Mouse (Mus musculus) liver, embryonic 15.5 days (tissue): ENCODE results near the gene Hspa1a. TPM values are rescaled to one million over a fixed set of nuclear protein-coding genes. Genes with fewer than 3 reads are reported as not detected.
A peak's percentile ranks its signal among the peaks of the same experiment; 100 is the strongest.
"Not testable (repeated sequence)": the region's sequence is repeated elsewhere in the genome, so short reads cannot be mapped to it uniquely, and the experiment has no call there.

ENCODE experiments used
- ATAC-seq: fragments of 200-750 bp; cut with Nextera tagmentation; 2 replicates; pipeline ENCODE4 v1.8.0; 2017; ENCODE audit warnings: moderate number of reproducible peaks, mild to moderate bottlenecking, moderate library complexity; ENCODE audit not compliant: insufficient read depth
- H3K27ac ChIP-seq: fragments of 300-500 bp; sonication (generic); replicated peaks from 2 replicates; pipeline ENCODE4 v1.5.1; 2015; ENCODE audit warnings: mild to moderate bottlenecking, inconsistent platforms
- H3K27me3 ChIP-seq: fragments of 300-500 bp; sonication (generic); 2 replicates; pipeline ENCODE4 v1.6.1; 2015; ENCODE audit warnings: mild to moderate bottlenecking, inconsistent platforms
- H3K36me3 ChIP-seq: fragments of 300-500 bp; sonication (generic); replicated peaks from 2 replicates; pipeline ENCODE4 v1.6.1; 2015; ENCODE audit warnings: moderate library complexity, mild to moderate bottlenecking, inconsistent platforms
- H3K4me1 ChIP-seq: fragments of 300-500 bp; sonication (generic); replicated peaks from 2 replicates; pipeline ENCODE4 v1.6.1; 2015; ENCODE audit warnings: inconsistent platforms
- H3K4me2 ChIP-seq: fragments of 300-500 bp; sonication (generic); 2 replicates; pipeline ENCODE4 v1.6.1; 2015; ENCODE audit warnings: moderate library complexity, mild to moderate bottlenecking, inconsistent platforms
- H3K4me3 ChIP-seq: fragments of 300-500 bp; sonication (generic); replicated peaks from 2 replicates; pipeline ENCODE4 v1.5.1; 2015; ENCODE audit warnings: mild to moderate bottlenecking, inconsistent platforms
- H3K9ac ChIP-seq: fragments of 300-500 bp; sonication (generic); 2 replicates; pipeline ENCODE4 v1.6.1; 2015; ENCODE audit warnings: moderate library complexity, mild to moderate bottlenecking, inconsistent platforms
- H3K9me3 ChIP-seq: fragments of 300-500 bp; sonication (generic); replicated peaks from 2 replicates; pipeline ENCODE4 v1.6.1; 2016; ENCODE audit warnings: inconsistent platforms
- WGBS: fragments of 180-500 bp; shearing (Covaris S2); methylation state at CpG from one replicate; pipeline ENCODE4 v1.1.7; 2015; ENCODE audit warnings: mixed read lengths; ENCODE audit not compliant: insufficient replicate concordance; 5-methylcytosine and 5-hydroxymethylcytosine counted together
- polyA plus RNA-seq: library from polyadenylated mRNA; unstranded; fragments of >200 nt; fragmentation: Nextera tagmentation; extraction: Ambion mirVana; gene quantifications from 2 replicates; pipeline ENCODE4 v1.2.1, GENCODE M21; 2015

Hspa1a gene
- polyA plus RNA-seq, 1 experiment from 2014 or later = 1.6 TPM

DNA sequence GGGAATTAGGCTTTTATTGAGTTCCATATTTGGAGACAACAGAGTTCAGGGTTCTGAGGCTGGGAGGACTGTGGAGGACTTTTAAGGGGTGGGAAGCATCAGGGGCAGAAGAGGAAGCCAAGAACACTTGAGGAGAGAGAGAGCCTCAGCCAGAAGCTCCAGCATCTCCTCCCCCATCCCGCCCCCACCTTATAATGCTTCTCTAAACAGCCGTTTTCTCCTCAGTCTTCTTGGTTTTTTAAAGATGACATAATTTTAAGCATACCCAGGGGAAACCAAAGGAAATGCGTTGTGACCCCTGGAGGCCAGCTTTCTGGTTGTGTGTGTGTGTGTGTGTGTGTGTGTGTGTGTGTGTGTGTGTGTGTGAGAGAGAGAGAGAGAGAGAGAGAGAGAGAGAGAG, 9.8 kb downstream of the Hspa1a start:
- Histone ChIP-seq H3K4me2 (no peak overlapping the region), H3K36me3 (no peaks in the 10 kb centered on the region), H3K4me1 (peaks cover 12% of the 10 kb centered on the region), H3K9ac (no peak overlapping the region), H3K27ac (no peak overlapping the region), H3K27me3 (peaks cover 81% of the 10 kb centered on the region), H3K9me3 (no peaks in the 10 kb centered on the region), H3K4me3 (no peak overlapping the region)
- ATAC-seq = no peak
- WGBS = 21% methylated on average over 3 of the region's 3 CpGs

DNA sequence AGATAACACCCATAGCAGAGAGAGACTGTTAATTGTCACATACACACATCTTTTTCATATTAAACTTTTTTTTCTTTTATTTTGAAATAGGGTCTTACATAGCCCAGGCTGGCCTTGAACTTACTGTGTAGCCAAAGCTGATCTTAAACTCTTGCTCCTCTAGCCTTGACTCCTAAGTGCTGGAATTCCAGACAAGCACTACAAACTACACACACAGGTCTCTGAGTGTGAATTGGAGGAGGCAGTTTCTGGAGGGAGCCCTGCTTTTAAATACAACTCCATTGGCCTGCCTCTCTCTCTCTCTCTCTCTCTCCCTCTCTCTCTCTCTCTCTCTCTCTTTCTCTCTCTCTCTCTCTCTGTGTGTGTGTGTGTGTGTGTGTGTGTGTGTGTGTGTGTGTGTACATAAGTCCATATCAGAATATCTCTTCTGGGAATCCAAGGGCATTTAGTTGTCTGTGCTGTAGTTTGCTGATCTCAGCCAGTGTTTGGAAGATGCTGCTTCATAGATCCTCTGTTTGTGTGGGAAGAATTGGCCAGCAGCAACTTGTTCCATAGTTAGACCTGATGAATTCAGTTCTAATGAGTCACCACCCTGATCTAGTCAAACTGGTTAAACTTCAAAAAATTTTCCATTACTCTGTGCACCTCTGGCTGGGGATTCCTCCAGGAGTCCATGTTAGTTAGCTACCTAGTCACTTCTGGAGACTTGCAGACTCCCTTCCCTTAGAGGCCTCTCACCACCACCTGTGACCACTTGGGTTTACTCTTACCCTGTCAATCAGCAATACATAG, 11.1 kb downstream of the Hspa1a start:
- Histone ChIP-seq H3K27me3 (peaks cover 84% of the 10 kb centered on the region), H3K9ac (no peak overlapping the region), H3K4me2 (no peak overlapping the region), H3K4me1 (peaks cover 12% of the 10 kb centered on the region), H3K9me3 (no peaks in the 10 kb centered on the region), H3K27ac (no peak overlapping the region), H3K4me3 (no peak overlapping the region), H3K36me3 (no peaks in the 10 kb centered on the region)
- ATAC-seq = no peak

DNA sequence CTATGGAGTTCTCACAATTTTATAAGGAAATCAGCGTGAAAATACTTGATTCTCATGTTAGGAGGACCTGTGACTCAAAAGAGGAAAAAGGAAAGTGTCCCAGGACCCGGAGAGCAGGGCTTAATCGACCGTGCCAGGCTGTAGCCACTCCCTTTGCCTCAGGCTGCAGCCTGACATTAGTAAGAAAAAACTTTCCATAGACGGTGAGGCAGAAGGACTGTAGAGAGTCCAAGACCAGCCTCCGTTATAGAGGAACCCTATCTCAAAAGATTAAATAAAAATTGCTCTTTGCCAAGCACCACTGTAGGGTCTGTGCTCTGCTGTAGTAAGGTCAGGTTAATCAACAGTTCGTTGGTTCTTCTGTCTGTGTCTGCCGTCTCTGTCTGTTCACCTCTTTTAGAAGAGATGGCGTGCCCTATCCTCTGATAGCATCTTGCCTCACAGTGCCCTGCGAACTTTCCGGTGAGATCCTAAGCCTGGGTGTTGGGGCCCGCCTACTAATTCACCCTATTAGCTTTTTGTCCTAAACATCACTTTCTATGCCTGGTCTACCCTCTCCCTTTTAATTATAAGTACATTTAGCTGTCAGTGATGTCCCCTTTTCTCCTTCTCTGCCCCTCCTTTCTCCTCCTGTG, 12.0 kb downstream of the Hspa1a start:
- peaks cover 83% of the 10 kb centered on the region for H3K27me3 ChIP-seq
- WGBS = 5% methylated on average over 12 of the region's 12 CpGs
- peak overlapping the region; percentile 81 for H3K27ac ChIP-seq
- peak overlapping the region; percentile 62 for H3K4me3 ChIP-seq
- no peaks in the 10 kb centered on the region for H3K9me3 ChIP-seq
- peaks cover 12% of the 10 kb centered on the region for H3K4me1 ChIP-seq
- H3K4me2 ChIP-seq = peak overlapping the region; percentile 91
- peak overlapping the region; percentile 67 for H3K9ac ChIP-seq
- H3K36me3 ChIP-seq = no peaks in the 10 kb centered on the region
- ATAC-seq = peak; percentile 36; the same call in 1 of the 2 replicates

DNA sequence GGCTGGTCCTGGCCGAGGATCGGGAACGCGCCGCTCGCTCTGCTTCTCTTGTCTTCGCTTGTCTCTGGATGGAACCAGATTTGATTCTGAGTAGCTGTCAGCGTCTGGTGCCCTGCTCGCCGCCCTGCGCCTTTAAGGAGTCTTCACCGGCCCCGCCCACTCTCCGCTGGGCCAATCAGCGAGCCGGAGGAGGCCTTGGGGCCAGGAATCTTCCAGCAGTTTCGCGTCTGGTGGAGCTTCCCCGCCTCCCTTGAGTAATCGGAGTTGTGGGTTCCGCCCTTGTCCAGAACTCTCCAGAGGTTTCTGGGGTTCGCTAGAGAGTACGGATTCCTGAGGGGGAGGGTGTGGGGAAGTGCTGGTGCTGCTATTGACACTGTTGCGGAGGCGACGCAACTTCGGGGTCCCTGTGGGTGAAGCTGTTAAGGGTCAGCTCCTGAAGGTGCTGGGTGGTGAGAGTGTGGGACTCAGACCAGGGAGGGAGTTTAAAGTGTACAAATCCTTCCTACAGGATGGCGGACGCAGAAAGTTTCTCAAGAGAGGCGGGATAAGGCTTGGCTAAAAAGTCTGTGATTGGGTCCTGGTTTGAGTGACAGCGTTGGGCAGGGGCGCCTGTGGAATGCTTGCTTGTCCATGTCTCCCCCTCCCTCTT, 12.7 kb downstream of the Hspa1a start, which contains the start of gene Hspa1b:
Hspa1b (minus strand) TSS at position 109 of the 649 bp plus-strand sequence.
- Histone ChIP-seq H3K4me3 (peak within 1 kb of the TSS; percentile 62), H3K9ac (peak within 1 kb of the TSS; percentile 67), H3K27ac (peak within 1 kb of the TSS; percentile 81), H3K27me3 (peaks cover 78% of the 10 kb centered on the region), H3K4me2 (peak within 1 kb of the TSS; percentile 91), H3K4me1 (peaks cover 12% of the 10 kb centered on the region)
- ATAC-seq = peak; percentile 81
- under 1% methylated on average over 32 of the region's 32 CpGs for WGBS
- H3K36me3 ChIP-seq, H3K9me3 ChIP-seq: not testable (repeated sequence)

DNA sequence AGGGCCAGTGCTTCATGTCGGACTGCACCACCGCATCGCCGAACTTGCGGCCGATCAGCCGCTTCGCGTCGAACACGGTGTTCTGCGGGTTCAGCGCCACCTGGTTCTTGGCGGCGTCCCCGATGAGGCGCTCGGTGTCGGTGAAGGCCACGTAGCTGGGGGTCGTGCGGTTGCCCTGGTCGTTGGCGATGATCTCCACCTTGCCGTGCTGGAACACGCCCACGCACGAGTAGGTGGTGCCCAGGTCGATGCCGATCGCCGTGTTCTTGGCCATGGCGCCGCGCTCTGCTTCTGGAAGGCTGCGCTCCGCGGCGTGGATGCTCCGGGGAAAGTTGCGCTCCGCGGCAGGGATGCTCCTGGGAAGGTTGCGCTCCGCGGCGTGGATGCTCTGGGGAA, 13.2 kb downstream of the Hspa1a start:
- H3K27ac ChIP-seq, H3K9ac ChIP-seq, H3K9me3 ChIP-seq, H3K36me3 ChIP-seq: not testable (repeated sequence)
- peaks cover 74% of the 10 kb centered on the region for H3K27me3 ChIP-seq
- H3K4me2 ChIP-seq = peak overlapping the region; percentile 91
- peak overlapping the region; percentile 62 for H3K4me3 ChIP-seq
- ATAC-seq = peak; percentile 14
- 3% methylated on average over 28 of the region's 47 CpGs for WGBS
- peaks cover 12% of the 10 kb centered on the region for H3K4me1 ChIP-seq

DNA sequence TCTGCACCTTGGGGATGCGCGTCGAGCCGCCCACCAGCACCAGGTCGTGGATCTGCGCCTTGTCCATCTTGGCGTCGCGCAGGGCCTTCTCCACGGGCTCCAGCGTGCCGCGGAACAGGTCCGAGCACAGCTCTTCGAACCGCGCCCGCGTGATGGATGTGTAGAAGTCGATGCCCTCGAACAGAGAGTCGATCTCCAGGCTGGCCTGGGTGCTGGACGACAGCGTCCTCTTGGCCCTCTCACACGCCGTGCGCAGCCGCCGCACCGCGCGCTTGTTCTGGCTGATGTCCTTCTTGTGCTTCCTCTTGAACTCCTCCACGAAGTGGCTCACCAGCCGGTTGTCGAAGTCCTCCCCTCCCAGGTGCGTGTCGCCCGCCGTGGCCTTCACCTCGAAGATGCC, 14.0 kb downstream of the Hspa1a start:
- Histone ChIP-seq H3K27me3 (peaks cover 68% of the 10 kb centered on the region), H3K4me1 (peaks cover 17% of the 10 kb centered on the region)
- H3K9ac ChIP-seq, ATAC-seq, H3K36me3 ChIP-seq, H3K4me2 ChIP-seq, H3K27ac ChIP-seq, H3K9me3 ChIP-seq, H3K4me3 ChIP-seq: not testable (repeated sequence)
- 28% methylated on average over 30 of the region's 40 CpGs for WGBS

DNA sequence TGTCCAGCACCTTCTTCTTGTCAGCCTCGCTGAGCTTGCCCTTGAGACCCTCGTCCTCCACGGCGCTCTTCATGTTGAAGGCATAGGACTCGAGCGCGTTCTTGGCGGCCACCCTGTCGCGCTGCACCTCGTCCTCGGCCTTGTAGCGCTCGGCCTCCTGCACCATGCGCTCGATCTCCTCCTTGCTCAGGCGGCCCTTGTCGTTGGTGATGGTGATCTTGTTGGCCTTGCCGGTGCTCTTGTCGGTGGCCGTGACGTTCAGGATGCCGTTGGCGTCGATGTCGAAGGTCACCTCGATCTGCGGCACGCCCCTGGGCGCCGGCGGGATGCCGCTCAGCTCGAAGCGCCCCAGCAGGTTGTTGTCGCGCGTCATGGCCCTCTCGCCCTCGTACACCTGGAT, 14.7 kb downstream of the Hspa1a start:
- H3K9me3 ChIP-seq, H3K4me2 ChIP-seq, H3K4me3 ChIP-seq, ATAC-seq, H3K27ac ChIP-seq, H3K36me3 ChIP-seq, H3K9ac ChIP-seq: not testable (repeated sequence)
- Histone ChIP-seq H3K27me3 (peaks cover 62% of the 10 kb centered on the region), H3K4me1 (peaks cover 19% of the 10 kb centered on the region)
- WGBS = 28% methylated on average over 37 of the region's 40 CpGs

DNA sequence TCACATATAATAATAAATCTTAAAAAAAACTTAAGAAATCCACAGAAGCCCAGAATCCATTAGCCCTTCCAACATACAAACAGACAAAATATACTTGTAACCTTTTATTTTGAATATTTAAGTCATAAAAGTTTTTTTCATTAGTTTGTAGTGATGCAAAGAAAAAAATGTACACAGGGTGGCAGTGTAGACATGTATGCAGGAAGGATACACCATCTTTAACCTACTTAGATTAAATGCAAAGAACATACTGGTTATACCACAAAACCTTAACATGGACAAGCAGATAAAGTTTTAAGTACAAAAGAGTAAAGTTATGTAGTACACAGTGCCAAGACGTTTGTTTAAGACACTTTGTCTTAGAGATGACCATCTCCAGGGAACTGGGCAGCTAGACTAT, 15.6 kb downstream of the Hspa1a start:
- Histone ChIP-seq H3K27ac (no peak overlapping the region), H3K27me3 (peaks cover 53% of the 10 kb centered on the region), H3K4me3 (no peak overlapping the region), H3K4me1 (peaks cover 27% of the 10 kb centered on the region), H3K36me3 (no peaks in the 10 kb centered on the region), H3K9ac (no peak overlapping the region), H3K4me2 (no peak overlapping the region), H3K9me3 (no peaks in the 10 kb centered on the region)
- no peak for ATAC-seq
- WGBS = 9% methylated on average over 1 of the region's 1 CpGs

DNA sequence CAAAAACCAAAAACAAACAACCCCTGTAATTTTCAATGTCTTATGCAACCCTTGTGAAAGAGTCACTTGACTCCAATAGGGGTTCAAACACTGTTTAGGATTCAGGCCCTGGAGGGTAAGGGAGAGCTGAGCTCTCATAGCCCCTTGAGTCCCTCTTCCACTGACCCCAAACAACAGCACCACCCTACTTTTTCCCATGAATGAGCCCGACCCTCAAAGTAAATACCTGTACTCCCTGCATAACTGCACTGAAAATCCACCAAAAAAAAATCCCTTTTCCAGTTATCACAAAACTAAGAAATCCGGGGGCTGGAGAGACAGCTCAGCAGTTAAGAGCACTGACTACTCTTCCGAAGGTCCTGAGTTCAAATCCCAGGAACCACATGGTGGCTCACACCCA, 16.1 kb downstream of the Hspa1a start:
- peaks cover 32% of the 10 kb centered on the region for H3K4me1 ChIP-seq
- 54% methylated on average over 3 of the region's 3 CpGs for WGBS
- H3K27me3 ChIP-seq = peaks cover 50% of the 10 kb centered on the region
- H3K4me3 ChIP-seq = no peak overlapping the region
- no peak overlapping the region for H3K4me2 ChIP-seq
- no peak for ATAC-seq
- no peak overlapping the region for H3K9ac ChIP-seq
- H3K36me3 ChIP-seq = peaks cover 1% of the 10 kb centered on the region
- no peak overlapping the region for H3K27ac ChIP-seq
- H3K9me3 ChIP-seq = no peaks in the 10 kb centered on the region

DNA sequence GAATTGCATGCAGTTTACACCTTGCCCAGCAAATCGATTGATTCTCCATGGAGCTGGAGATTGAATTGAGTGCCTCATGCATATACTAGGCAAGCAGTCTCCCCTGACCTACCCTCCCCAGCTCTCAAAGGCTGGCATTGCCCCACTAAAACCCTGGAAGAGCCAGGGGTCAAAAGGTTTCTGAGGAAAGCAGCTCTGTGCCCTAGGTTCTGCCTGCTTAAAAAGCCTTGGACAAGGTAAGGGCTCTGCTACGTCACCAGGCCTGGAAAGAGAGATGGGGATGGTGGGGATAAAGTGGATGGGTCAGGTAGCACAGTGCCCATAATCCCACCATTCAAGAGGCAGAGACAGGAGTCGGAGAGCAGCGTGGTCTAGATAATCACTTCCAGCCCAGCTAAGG, 17.1 kb downstream of the Hspa1a start:
- H3K4me2 ChIP-seq = no peak overlapping the region
- peaks cover 34% of the 10 kb centered on the region for H3K4me1 ChIP-seq

DNA sequence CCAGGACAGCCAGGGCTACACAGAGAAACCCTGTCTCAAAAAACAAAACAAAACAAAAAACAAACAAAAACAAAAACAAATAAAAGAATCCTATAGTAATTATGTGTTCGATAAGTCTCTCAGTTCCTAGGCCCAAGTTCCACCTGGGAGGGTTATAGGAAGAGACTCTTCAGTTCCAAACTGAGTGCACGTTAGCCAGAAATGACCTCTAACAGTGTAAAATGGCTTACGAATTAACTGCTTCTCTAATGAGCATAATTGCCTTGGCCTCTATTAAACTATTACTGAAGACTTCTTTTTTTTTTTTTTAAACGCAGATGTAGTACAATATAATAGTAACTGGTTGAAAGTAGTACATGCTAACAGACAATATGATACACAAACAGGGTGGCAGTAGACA, 18.1 kb downstream of the Hspa1a start:
- Histone ChIP-seq H3K4me3 (no peak overlapping the region), H3K9ac (no peak overlapping the region), H3K27me3 (peaks cover 32% of the 10 kb centered on the region), H3K27ac (no peak overlapping the region), H3K4me1 (peaks cover 32% of the 10 kb centered on the region), H3K4me2 (no peak overlapping the region), H3K9me3 (no peaks in the 10 kb centered on the region), H3K36me3 (peaks cover 17% of the 10 kb centered on the region)
- WGBS = 72% methylated on average over 4 of the region's 4 CpGs
- no peak for ATAC-seq

More for the DNA sequence above, 17.1 kb downstream of the Hspa1a start:
- no peak overlapping the region for H3K4me3 ChIP-seq
- H3K9me3 ChIP-seq = no peaks in the 10 kb centered on the region
- peaks cover 40% of the 10 kb centered on the region for H3K27me3 ChIP-seq
- WGBS = 72% methylated on average over 4 of the region's 4 CpGs
- no peak for ATAC-seq
- no peak overlapping the region for H3K27ac ChIP-seq
- H3K36me3 ChIP-seq = peaks cover 12% of the 10 kb centered on the region
- no peak overlapping the region for H3K9ac ChIP-seq
